Mouse (Mus musculus) limb, embryonic 10.5 days (tissue): ENCODE data around the gene Fut11. TPM values are rescaled to one million over a fixed set of nuclear protein-coding genes. Genes with fewer than 3 reads are reported as not detected.

Source experiments
- DNase-seq: peaks from one replicate; pipeline ENCODE4 v3.0.0-alpha.2; 2017; ENCODE audit warnings: low spot score
- H3K27ac ChIP-seq: fragments of 300-500 bp; sonication (generic); 2 replicates; pipeline ENCODE4 v1.5.1; 2016; ENCODE audit warnings: mild to moderate bottlenecking
- H3K27me3 ChIP-seq: fragments of 300-500 bp; sonication (generic); 2 replicates; pipeline ENCODE4 v1.6.1; 2016; ENCODE audit warnings: low read depth, mild to moderate bottlenecking; ENCODE audit not compliant: poor library complexity, severe bottlenecking
- H3K36me3 ChIP-seq: fragments of 300-500 bp; sonication (generic); 2 replicates; pipeline ENCODE4 v1.6.1; 2016; ENCODE audit warnings: mild to moderate bottlenecking, moderate library complexity
- H3K4me1 ChIP-seq: fragments of 300-500 bp; sonication (generic); 2 replicates; pipeline ENCODE4 v1.6.1; 2016
- H3K4me3 ChIP-seq: fragments of 300-500 bp; sonication (generic); 2 replicates; pipeline ENCODE4 v1.5.1; 2016; ENCODE audit warnings: mild to moderate bottlenecking, moderate library complexity
- H3K9me3 ChIP-seq: fragments of 300-500 bp; sonication (generic); replicated peaks from 2 replicates; pipeline ENCODE4 v1.6.1; 2016; ENCODE audit warnings: mild to moderate bottlenecking
- WGBS: fragments of 180-500 bp; shearing (Covaris S2); methylation state at CpG from one replicate; pipeline ENCODE4 v1.1.7; 2016; 5-methylcytosine and 5-hydroxymethylcytosine counted together
- polyA plus RNA-seq: library from polyadenylated mRNA; unstranded; fragments of >200 nt; fragmentation: Nextera tagmentation; extraction: Ambion mirVana; gene quantifications from 2 replicates; pipeline ENCODE4 v1.2.1, GENCODE M21; 2016

Fut11 gene
- polyA plus RNA-seq, 1 experiment from 2014 or later: 20.4 TPM

- Histone ChIP-seq H3K4me1 (peaks cover 28% of the 10 kb centered on the region), H3K27me3 (peaks cover 38% of the 10 kb centered on the region), H3K36me3 (no peaks in the 10 kb centered on the region), H3K4me3 (peak overlapping the region; percentile 76), H3K9me3 (no peaks in the 10 kb centered on the region), H3K27ac (peak overlapping the region; percentile 87)
- peak; percentile 59 for DNase-seq
- WGBS: 12% methylated on average over 19 of the region's 19 CpGs
Measured at GRCm38 (mm10) chr14:20661661-20662331, 33.0 kb upstream of the Fut11 start.

GRCm38 (mm10) chr14:20662740-20663139 is 32.0 kb upstream of the Fut11 start:
- Histone ChIP-seq H3K4me3 (peak overlapping the region; percentile 76; the same call in 1 of the 2 replicates), H3K36me3 (no peaks in the 10 kb centered on the region), H3K4me1 (peaks cover 28% of the 10 kb centered on the region), H3K27ac (no peak overlapping the region), H3K27me3 (peaks cover 45% of the 10 kb centered on the region), H3K9me3 (no peaks in the 10 kb centered on the region)
- WGBS: 89% methylated on average over 3 of the region's 3 CpGs
- DNase-seq: no peak

GRCm38 (mm10) chr14:20663601-20664000 is 31.2 kb upstream of the Fut11 start:
- Histone ChIP-seq H3K36me3 (no peaks in the 10 kb centered on the region), H3K27ac (no peak overlapping the region), H3K27me3 (peaks cover 53% of the 10 kb centered on the region), H3K4me1 (peaks cover 28% of the 10 kb centered on the region), H3K4me3 (no peak overlapping the region), H3K9me3 (no peaks in the 10 kb centered on the region)
- WGBS: 69% methylated on average over 2 of the region's 2 CpGs
- no peak for DNase-seq

GRCm38 (mm10) chr14:20664436-20664835 is 30.3 kb upstream of the Fut11 start:
- no peak for DNase-seq
- Histone ChIP-seq H3K4me1 (peaks cover 28% of the 10 kb centered on the region), H3K9me3 (no peaks in the 10 kb centered on the region), H3K36me3 (no peaks in the 10 kb centered on the region), H3K27ac (peak overlapping the region; percentile 3; the same call in 1 of the 2 replicates), H3K27me3 (peaks cover 53% of the 10 kb centered on the region), H3K4me3 (peak overlapping the region; percentile 9; the same call in 1 of the 2 replicates)
- WGBS: 74% methylated on average over 3 of the region's 3 CpGs

- peaks cover 46% of the 10 kb centered on the region for H3K27me3 ChIP-seq
- H3K27ac ChIP-seq: no peak overlapping the region
- H3K9me3 ChIP-seq: no peaks in the 10 kb centered on the region
- peaks cover 7% of the 10 kb centered on the region; the same call in 1 of the 2 replicates for H3K4me1 ChIP-seq
- 72% methylated on average over 1 of the region's 1 CpGs for WGBS
- 0 out of 2 replicates have a peak, but pooled peaks cover 2% of the 10 kb centered on the region for H3K36me3 ChIP-seq
- no peak overlapping the region for H3K4me3 ChIP-seq
- DNase-seq: no peak
Measured at GRCm38 (mm10) chr14:20667469-20667868, 27.3 kb upstream of the Fut11 start.

GRCm38 (mm10) chr14:20668154-20668810 is 26.5 kb upstream of the Fut11 start, which contains the start of gene Synpo2l:
Gene Synpo2l, minus strand, starts transcription at chr14:20668354.
- peaks cover 38% of the 10 kb centered on the region for H3K27me3 ChIP-seq
- H3K27ac ChIP-seq: 0 out of 2 replicates have a peak within 1 kb of the TSS, but pooled peaks have one; percentile 25

GRCm38 (mm10) chr14:20672990-20673389 is 21.8 kb upstream of the Fut11 start:
- H3K9me3 ChIP-seq: no peaks in the 10 kb centered on the region; the same call in 1 of the 2 replicates
- 89% methylated on average over 2 of the region's 2 CpGs for WGBS
- peaks cover 13% of the 10 kb centered on the region for H3K4me1 ChIP-seq
- peak overlapping the region; percentile 85 for H3K4me3 ChIP-seq
- no peak for DNase-seq
- peaks cover 29% of the 10 kb centered on the region for H3K36me3 ChIP-seq
- no peak overlapping the region for H3K27ac ChIP-seq
- H3K27me3 ChIP-seq: peaks cover 9% of the 10 kb centered on the region

More at GRCm38 (mm10) chr14:20668154-20668810, 26.5 kb upstream of the Fut11 start, which contains the start of gene Synpo2l:
- Histone ChIP-seq H3K9me3 (no peaks in the 10 kb centered on the region), H3K4me1 (peaks cover 6% of the 10 kb centered on the region; the same call in 1 of the 2 replicates), H3K36me3 (0 out of 2 replicates have a peak, but pooled peaks cover 3% of the 10 kb centered on the region), H3K4me3 (no peak within 1 kb of the TSS)
- DNase-seq: no peak
- 87% methylated on average over 8 of the region's 8 CpGs for WGBS

GRCm38 (mm10) chr14:20673735-20674063 is 21.1 kb upstream of the Fut11 start:
- peaks cover 36% of the 10 kb centered on the region for H3K36me3 ChIP-seq
- peak; percentile 46 for DNase-seq
- WGBS: 15% methylated on average over 13 of the region's 13 CpGs
- peaks cover 4% of the 10 kb centered on the region; the same call in 1 of the 2 replicates for H3K27me3 ChIP-seq
- H3K4me1 ChIP-seq: peaks cover 13% of the 10 kb centered on the region
- no peaks in the 10 kb centered on the region; the same call in 1 of the 2 replicates for H3K9me3 ChIP-seq
- H3K27ac ChIP-seq: peak overlapping the region; percentile 88
- peak overlapping the region; percentile 85 for H3K4me3 ChIP-seq

GRCm38 (mm10) chr14:20674064-20674833 is 20.5 kb upstream of the Fut11 start, which contains the start of gene Sec24c:
Gene Sec24c, plus strand, starts transcription at chr14:20674308.
- peak within 1 kb of the TSS; percentile 85 for H3K4me3 ChIP-seq
- H3K36me3 ChIP-seq: peaks cover 42% of the 10 kb centered on the region
- WGBS: under 1% methylated on average over 43 of the region's 43 CpGs
- peaks cover 13% of the 10 kb centered on the region for H3K4me1 ChIP-seq
- H3K9me3 ChIP-seq: no peaks in the 10 kb centered on the region; the same call in 1 of the 2 replicates
- H3K27ac ChIP-seq: peak within 1 kb of the TSS; percentile 88
- peaks cover 4% of the 10 kb centered on the region; the same call in 1 of the 2 replicates for H3K27me3 ChIP-seq
- peak; percentile 100 for DNase-seq

GRCm38 (mm10) chr14:20677906-20678305 is 16.9 kb upstream of the Fut11 start:
- 93% methylated on average over 4 of the region's 4 CpGs for WGBS
- H3K27me3 ChIP-seq: no peaks in the 10 kb centered on the region
- no peak for DNase-seq
- peaks cover 13% of the 10 kb centered on the region for H3K4me1 ChIP-seq
- no peak overlapping the region for H3K27ac ChIP-seq
- no peaks in the 10 kb centered on the region; the same call in 1 of the 2 replicates for H3K9me3 ChIP-seq
- H3K36me3 ChIP-seq: peaks cover 75% of the 10 kb centered on the region
- no peak overlapping the region for H3K4me3 ChIP-seq

GRCm38 (mm10) chr14:20681742-20682141 is 13.0 kb upstream of the Fut11 start:
- Histone ChIP-seq H3K4me1 (no peaks in the 10 kb centered on the region), H3K27ac (no peak overlapping the region), H3K36me3 (peaks cover 100% of the 10 kb centered on the region), H3K27me3 (no peaks in the 10 kb centered on the region), H3K9me3 (no peaks in the 10 kb centered on the region), H3K4me3 (no peak overlapping the region)
- DNase-seq: no peak
- WGBS: 90% methylated on average over 2 of the region's 2 CpGs

- peaks cover 100% of the 10 kb centered on the region for H3K36me3 ChIP-seq
- H3K27ac ChIP-seq: no peak overlapping the region
- H3K4me1 ChIP-seq: no peaks in the 10 kb centered on the region
- H3K27me3 ChIP-seq: no peaks in the 10 kb centered on the region
- DNase-seq: no peak
- H3K9me3 ChIP-seq: no peaks in the 10 kb centered on the region
- WGBS: 84% methylated on average over 3 of the region's 3 CpGs
- no peak overlapping the region for H3K4me3 ChIP-seq
Measured at GRCm38 (mm10) chr14:20682498-20682897, 12.3 kb upstream of the Fut11 start.
